Mouse (Mus musculus) stomach, embryonic 16.5 days (tissue): Measurements from ENCODE around the gene Kcnd3. TPM values are rescaled to one million over a fixed set of nuclear protein-coding genes. Genes with fewer than 3 reads are reported as not detected.

Source experiments
- ATAC-seq: fragments of 200-750 bp; cut with Nextera tagmentation; 2 replicates; pipeline ENCODE4 v1.8.0; 2017; ENCODE audit warnings: moderate number of reproducible peaks, moderate TSS enrichment; ENCODE audit not compliant: insufficient read depth, low FRiP score
- H3K27ac ChIP-seq: fragments of 300-500 bp; sonication (generic); 2 replicates; pipeline ENCODE4 v1.5.1; 2014; ENCODE audit warnings: low read length
- H3K27me3 ChIP-seq: fragments of 300-500 bp; sonication (generic); 2 replicates; pipeline ENCODE4 v1.6.1; 2014; ENCODE audit warnings: low read length, control low read depth, mixed read lengths; ENCODE audit not compliant: control insufficient read depth, insufficient read depth
- H3K36me3 ChIP-seq: fragments of 300-500 bp; sonication (generic); 2 replicates; pipeline ENCODE4 v1.6.1; 2014; ENCODE audit warnings: low read length; ENCODE audit not compliant: control insufficient read depth, insufficient read depth
- H3K4me1 ChIP-seq: fragments of 300-500 bp; sonication (generic); 2 replicates; pipeline ENCODE4 v1.6.1; 2014; ENCODE audit warnings: low read length, control low read depth, mixed read lengths; ENCODE audit not compliant: control insufficient read depth, insufficient read depth
- H3K4me2 ChIP-seq: fragments of 300-500 bp; sonication (generic); 2 replicates; pipeline ENCODE4 v1.6.1; 2014; ENCODE audit warnings: low read depth, low read length, mixed read lengths
- H3K4me3 ChIP-seq: fragments of 300-500 bp; sonication (generic); replicated peaks from 2 replicates; pipeline ENCODE4 v1.5.1; 2014; ENCODE audit warnings: mild to moderate bottlenecking, low read length
- H3K9ac ChIP-seq: fragments of 300-500 bp; sonication (generic); 2 replicates; pipeline ENCODE4 v1.6.1; 2014; ENCODE audit warnings: low read length
- H3K9me3 ChIP-seq: fragments of 300-500 bp; sonication (generic); replicated peaks from 2 replicates; pipeline ENCODE4 v1.6.1; 2016; ENCODE audit warnings: low read length, control low read depth; ENCODE audit not compliant: control insufficient read depth
- WGBS: fragments of 180-500 bp; shearing (Covaris S2); extraction: QIAGEN DNeasy Blood & Tissue Kit; methylation state at CpG from one replicate; pipeline ENCODE4 v1.1.7; 2014; 5-methylcytosine and 5-hydroxymethylcytosine counted together
- polyA plus RNA-seq: library from polyadenylated mRNA; unstranded; fragments of >200 nt; fragmentation: Nextera tagmentation; extraction: Ambion mirVana; gene quantifications from 2 replicates; pipeline ENCODE4 v1.2.1, GENCODE M21; 2015

Kcnd3 gene
- polyA plus RNA-seq, 1 experiment from 2014 or later, result 5.6 TPM

DNA sequence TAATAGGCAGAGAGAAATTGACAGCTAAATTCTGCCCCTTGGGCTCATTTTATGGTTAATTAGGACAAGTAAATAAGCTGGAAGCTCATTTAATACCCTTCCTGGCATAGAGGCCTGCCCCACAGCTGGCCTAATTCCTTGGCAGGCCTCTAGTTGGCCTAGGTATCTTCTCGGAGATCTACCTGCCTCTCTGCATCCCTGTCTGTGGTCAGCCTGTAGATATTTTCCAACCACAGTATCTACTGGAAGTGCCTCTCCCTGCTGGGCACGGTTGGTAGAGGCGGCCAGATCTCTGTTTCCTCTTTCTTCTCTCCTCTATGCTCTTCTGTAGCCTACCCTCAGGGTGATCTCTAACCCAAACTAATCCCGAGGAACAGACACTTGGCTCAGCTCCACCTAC, 267.8 kb downstream of the Kcnd3 start:
- Histone ChIP-seq H3K4me1 (no peaks in the 10 kb centered on the region), H3K4me2 (no peak overlapping the region), H3K27ac (no peak overlapping the region), H3K4me3 (no peak overlapping the region), H3K9ac (no peak overlapping the region), H3K9me3 (no peaks in the 10 kb centered on the region), H3K27me3 (no peaks in the 10 kb centered on the region), H3K36me3 (no peaks in the 10 kb centered on the region)
- 72% methylated on average over 4 of the region's 4 CpGs for WGBS
- no peak for ATAC-seq

DNA sequence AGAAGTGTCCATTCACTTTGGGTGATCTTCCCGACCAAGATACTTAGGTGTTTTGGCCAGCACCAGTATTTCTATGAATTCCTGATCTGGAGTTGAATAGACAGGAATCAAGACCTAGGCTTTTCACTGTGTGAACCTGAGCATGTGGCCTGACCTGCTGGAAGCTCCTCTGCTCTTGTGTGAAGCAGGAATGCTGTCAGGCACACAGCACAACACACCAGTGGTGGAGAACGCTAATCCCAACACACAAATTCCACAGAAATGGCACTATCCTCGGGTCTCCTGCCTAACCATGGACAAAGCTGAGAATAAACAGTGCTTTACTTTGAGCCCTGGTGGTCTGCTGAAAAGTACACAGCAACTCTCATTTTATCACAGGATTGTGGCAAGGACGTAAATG, 268.4 kb downstream of the Kcnd3 start:
- no peak overlapping the region for H3K27ac ChIP-seq
- WGBS, result 60% methylated on average over 4 of the region's 4 CpGs
- no peaks in the 10 kb centered on the region for H3K36me3 ChIP-seq
- no peaks in the 10 kb centered on the region for H3K27me3 ChIP-seq
- no peaks in the 10 kb centered on the region for H3K4me1 ChIP-seq
- ATAC-seq, result no peak
- no peak overlapping the region for H3K4me2 ChIP-seq
- no peak overlapping the region for H3K9ac ChIP-seq
- H3K9me3 ChIP-seq, result no peaks in the 10 kb centered on the region
- no peak overlapping the region for H3K4me3 ChIP-seq

DNA sequence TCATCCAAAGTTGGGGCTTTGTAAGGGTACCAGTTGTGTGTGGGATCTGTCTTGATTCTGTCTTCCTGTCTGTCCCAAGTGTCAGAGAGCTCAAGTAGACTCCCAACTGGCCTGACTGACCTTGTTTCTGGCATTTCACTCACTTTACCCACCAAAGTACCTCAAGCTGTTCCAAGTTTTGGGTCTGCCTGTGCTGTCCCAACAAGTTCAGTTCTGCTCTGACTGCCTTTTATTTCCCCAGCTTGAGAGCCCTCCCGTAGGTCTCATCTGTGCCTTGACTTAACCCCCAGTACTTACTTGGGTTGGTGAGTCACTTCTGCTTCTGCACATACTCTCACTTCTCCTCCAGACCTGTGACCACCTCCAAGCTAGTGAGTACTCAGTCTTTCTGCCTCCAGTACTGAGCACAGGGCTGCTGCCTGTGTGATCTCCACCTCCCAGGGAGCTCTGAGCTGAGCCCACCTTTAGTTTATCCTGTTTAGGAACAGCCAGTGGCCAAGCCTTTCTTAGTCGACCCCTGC, 269.6 kb downstream of the Kcnd3 start:
- Histone ChIP-seq H3K27me3 (no peaks in the 10 kb centered on the region), H3K4me3 (no peak overlapping the region), H3K9ac (no peak overlapping the region), H3K36me3 (no peaks in the 10 kb centered on the region), H3K27ac (no peak overlapping the region), H3K9me3 (no peaks in the 10 kb centered on the region), H3K4me1 (no peaks in the 10 kb centered on the region), H3K4me2 (no peak overlapping the region)
- WGBS, result 77% methylated on average over 2 of the region's 2 CpGs
- ATAC-seq, result no peak

- Histone ChIP-seq H3K4me3 (no peak overlapping the region), H3K36me3 (no peaks in the 10 kb centered on the region), H3K9ac (no peak overlapping the region), H3K9me3 (no peaks in the 10 kb centered on the region), H3K27me3 (no peaks in the 10 kb centered on the region), H3K27ac (no peak overlapping the region), H3K4me1 (no peaks in the 10 kb centered on the region), H3K4me2 (no peak overlapping the region)
- ATAC-seq, result no peak
- 86% methylated on average over 3 of the region's 3 CpGs for WGBS
These were observed 270.4 kb downstream of the Kcnd3 start for GRCm38 (mm10) chr3:105722510-105722909.

Other genes with a start within 250 kb of the Kcnd3 start
- 29.1 and 33.0 TPM in 2 replicates for gene Ddx20, start 235.2 kb downstream of the Kcnd3 start, polyA plus RNA-seq